Mouse (Mus musculus) CH12.LX (cell line): ENCODE measurements around the gene Baiap3.

ENCODE experiments used
- CHD2 ChIP-seq: IDR thresholded peaks from 2 replicates; pipeline ENCODE4 v1.6.1; 2011; ENCODE audit warnings: low read length, improper control_type of control experiment
- CTCF ChIP-seq, 2 experiments: IDR thresholded peaks in 1 of 2; conservative IDR thresholded peaks in 1 of 2; 2 replicates each; pipeline ENCODE4 v1.5.1; 2011 to 2012; ENCODE audit warnings: low read depth in 2 of 2, low read length in 2 of 2, improper control_type of control experiment in 1 of 2, inconsistent platforms in 1 of 2, mild to moderate bottlenecking in 1 of 2, moderate library complexity in 1 of 2
- POLR2A ChIP-seq: IDR thresholded peaks from 2 replicates; pipeline ENCODE4 v1.6.1; 2011; ENCODE audit warnings: low read depth, mild to moderate bottlenecking, improper control_type of control experiment, low read length
- TCF12 ChIP-seq: IDR thresholded peaks from 2 replicates; pipeline ENCODE4 v1.6.1; 2014; ENCODE audit warnings: low read depth, mild to moderate bottlenecking, inconsistent platforms, low read length, improper control_type of control experiment

DNA sequence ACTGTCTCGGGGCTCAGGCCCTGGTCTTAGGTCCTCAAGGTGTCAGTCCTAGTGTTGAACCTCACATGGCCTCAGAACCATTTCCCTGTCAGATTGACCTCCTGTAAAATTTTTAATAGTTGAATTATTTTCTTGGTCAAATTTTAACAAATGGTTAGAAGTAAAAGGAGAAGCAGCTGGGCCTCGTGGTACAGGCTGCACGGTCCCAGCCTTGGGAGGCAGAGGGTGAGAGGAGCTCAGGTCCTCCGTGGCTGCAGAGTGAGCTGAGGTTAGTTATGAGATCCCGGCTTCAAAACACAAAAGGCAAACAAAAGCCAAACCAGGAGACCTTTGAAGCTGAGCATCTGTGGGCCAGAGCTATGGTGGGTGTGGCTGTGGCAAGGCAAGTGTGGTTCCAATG is 28.2 kb downstream of the Baiap3 start:
- TF ChIP-seq TCF12 (no peak), CTCF (conservative IDR thresholded peaks at IDR 0.05 in 1 of 2, IDR thresholded peaks at IDR 0.05 in 1 of 2; ENCODE audit: low read depth in 2 of 2, low read length in 2 of 2) (no peak), CHD2 (no peak), POLR2A (no peak)
